Mouse (Mus musculus) thymus, postnatal 4 days (tissue): ENCODE measurements around the gene Arl5c.

ENCODE experiments used
- DNase-seq: peaks from one replicate; pipeline ENCODE4 v3.0.0; 2021

Gene Arl5c

GRCm38 (mm10) chr11:97995564-97996288, at the start of gene Arl5c:
Arl5c (minus strand) TSS chr11:97996181.
- peak; percentile 88 for DNase-seq

GRCm38 (mm10) chr11:98045596-98045995, 49.6 kb upstream of the Arl5c start:
- peak; percentile 59 for DNase-seq

- no peak for DNase-seq
These were observed 48.1 kb upstream of the Arl5c start for GRCm38 (mm10) chr11:98044074-98044473.

GRCm38 (mm10) chr11:98042741-98043140, 46.8 kb upstream of the Arl5c start:
- no peak for DNase-seq

- no peak for DNase-seq
These were observed 45.0 kb upstream of the Arl5c start for GRCm38 (mm10) chr11:98040975-98041374.

- DNase-seq = no peak
These were observed 41.9 kb upstream of the Arl5c start for GRCm38 (mm10) chr11:98037871-98038270.

- DNase-seq = peak; percentile 24
These were observed 40.0 kb upstream of the Arl5c start for GRCm38 (mm10) chr11:98035977-98036377.

GRCm38 (mm10) chr11:98034840-98035239, 38.9 kb upstream of the Arl5c start:
- no peak for DNase-seq

- DNase-seq = no peak
These were observed 38.1 kb upstream of the Arl5c start for GRCm38 (mm10) chr11:98034061-98034460.

- DNase-seq = peak; percentile 91
These were observed 35.4 kb upstream of the Arl5c start for GRCm38 (mm10) chr11:98031443-98031770.

- no peak for DNase-seq
These were observed 34.9 kb upstream of the Arl5c start for GRCm38 (mm10) chr11:98030701-98031442.

- no peak for DNase-seq
These were observed 31.8 kb upstream of the Arl5c start for GRCm38 (mm10) chr11:98027785-98028184.

- DNase-seq = no peak
These were observed 31.3 kb upstream of the Arl5c start for GRCm38 (mm10) chr11:98027297-98027688.

GRCm38 (mm10) chr11:98026570-98027296, 30.8 kb upstream of the Arl5c start, which contains the start of gene Rpl19:
Rpl19 (plus strand) TSS chr11:98026710.
- peak; percentile 94 for DNase-seq

GRCm38 (mm10) chr11:98026248-98026569, 30.2 kb upstream of the Arl5c start:
- no peak for DNase-seq

GRCm38 (mm10) chr11:98024516-98024915, 28.5 kb upstream of the Arl5c start:
- no peak for DNase-seq

- peak; percentile 89 for DNase-seq
These were observed 26.8 kb upstream of the Arl5c start, which contains the start of gene Cacnb1 for GRCm38 (mm10) chr11:98022555-98023371. Cacnb1 (minus strand) TSS chr11:98023034.

GRCm38 (mm10) chr11:98022253-98022554, 26.2 kb upstream of the Arl5c start:
- DNase-seq = no peak

- peak; percentile 57 for DNase-seq
These were observed 25.7 kb upstream of the Arl5c start for GRCm38 (mm10) chr11:98021565-98022252.

- DNase-seq = no peak
These were observed 25.1 kb upstream of the Arl5c start for GRCm38 (mm10) chr11:98021118-98021517.

GRCm38 (mm10) chr11:98020710-98021109, 24.7 kb upstream of the Arl5c start:
- peak; percentile 36 for DNase-seq

- DNase-seq = peak; percentile 42
These were observed 24.1 kb upstream of the Arl5c start for GRCm38 (mm10) chr11:98019883-98020610.
